Mouse (Mus musculus) liver, adult 2 months (tissue): ENCODE data around the gene Dnph1. TPM values are rescaled to one million over a fixed set of nuclear protein-coding genes. Genes with fewer than 3 reads are reported as not detected.

Experiments used
- DNase-seq: peaks from one replicate; pipeline ENCODE4 v3.0.0-alpha.2; 2011; ENCODE audit warnings: low read depth, low spot score; ENCODE audit errors: extremely low read depth
- H3K27ac ChIP-seq: fragments of 200-500 bp; replicated peaks from 2 replicates; pipeline ENCODE4 v1.5.1; 2012; ENCODE audit warnings: low read depth, mild to moderate bottlenecking, control low read depth, inconsistent platforms, low read length; ENCODE audit not compliant: insufficient read depth
- H3K27me3 ChIP-seq: fragments of 200-500 bp; 2 replicates; pipeline ENCODE4 v1.6.1; 2012; ENCODE audit warnings: mild to moderate bottlenecking, moderate library complexity, low read length, inconsistent platforms; ENCODE audit not compliant: control insufficient read depth, insufficient read depth
- H3K36me3 ChIP-seq: fragments of 200-500 bp; 2 replicates; pipeline ENCODE4 v1.6.1; 2012; ENCODE audit warnings: low read length, inconsistent platforms; ENCODE audit not compliant: control insufficient read depth, insufficient read depth
- H3K4me1 ChIP-seq: fragments of 200-500 bp; 2 replicates; pipeline ENCODE4 v1.6.1; 2011; ENCODE audit warnings: low read length; ENCODE audit not compliant: control insufficient read depth, insufficient read depth
- H3K4me3 ChIP-seq: fragments of 200-500 bp; 2 replicates; pipeline ENCODE4 v1.5.1; 2011; ENCODE audit warnings: low read depth, mild to moderate bottlenecking, control low read depth, low read length, moderate library complexity; ENCODE audit not compliant: insufficient read depth
- H3K79me2 ChIP-seq: fragments of 200-500 bp; 2 replicates; pipeline ENCODE4 v1.6.1; 2012; ENCODE audit warnings: inconsistent platforms, mild to moderate bottlenecking, low read length, moderate library complexity; ENCODE audit not compliant: control insufficient read depth, insufficient read depth
- H3K9ac ChIP-seq: fragments of 200-500 bp; 2 replicates; pipeline ENCODE4 v1.6.1; 2012; ENCODE audit warnings: low read depth, mild to moderate bottlenecking, control low read depth, inconsistent platforms, low read length
- CTCF ChIP-seq: fragments of 200-500 bp; IDR thresholded peaks from 2 replicates; pipeline ENCODE4 v1.5.1; 2011; ENCODE audit warnings: low read depth, low read length, control low read depth
- POLR2A ChIP-seq: fragments of 200-500 bp; IDR thresholded peaks from 2 replicates; pipeline ENCODE4 v1.6.1; 2011; ENCODE audit warnings: low read length, control low read depth; ENCODE audit not compliant: insufficient read depth; ENCODE audit errors: extremely low read depth
- WGBS: fragments of 180-500 bp; shearing (Covaris S2); methylation state at CpG from one replicate; pipeline ENCODE4 v1.1.7; 2018; 5-methylcytosine and 5-hydroxymethylcytosine counted together
- polyA plus RNA-seq: library from polyadenylated mRNA; depleted of rRNA; stranded (reverse); fragments of >200 nt; gene quantifications from 2 replicates; pipeline ENCODE4 v1.2.3, GENCODE M21; 2012
- total RNA-seq: library from RNA; depleted of rRNA; stranded (reverse); fragments of >200 nt; gene quantifications from 2 replicates; pipeline ENCODE4 v1.2.3, GENCODE M21; 2014

The Dnph1 gene
- total and polyA plus RNA-seq, 2 experiments = 9.0 to 13.3 TPM

DNA sequence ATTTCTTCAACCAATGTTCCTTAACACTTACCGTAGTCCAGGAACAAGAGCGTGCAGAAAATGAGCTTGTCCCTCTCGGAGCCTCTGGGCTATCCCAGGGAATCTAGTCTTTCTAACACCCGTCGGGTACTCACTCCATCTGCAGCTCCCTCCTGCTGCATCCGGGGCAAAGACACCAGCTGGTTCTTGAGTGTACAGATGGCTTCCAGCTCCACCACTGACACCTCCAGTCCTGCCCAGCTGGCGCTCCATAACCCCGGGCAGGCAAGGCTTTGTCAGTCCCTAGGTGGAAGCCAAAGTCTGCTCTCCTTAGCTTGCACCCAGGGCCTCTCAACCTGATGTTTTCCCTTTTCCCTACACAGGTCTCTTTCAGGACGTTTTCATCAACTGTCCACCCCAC is 28.7 kb upstream of the Dnph1 start:
- Histone ChIP-seq H3K4me3 (no peak overlapping the region), H3K27me3 (no peaks in the 10 kb centered on the region), H3K4me1 (peaks cover 14% of the 10 kb centered on the region; the same call in 1 of the 2 replicates), H3K9ac (no peak overlapping the region), H3K36me3 (no peaks in the 10 kb centered on the region), H3K27ac (no peak overlapping the region; the same call in 1 of the 2 replicates), H3K79me2 (no peaks in the 10 kb centered on the region)
- DNase-seq = no peak
- TF ChIP-seq POLR2A (no peak), CTCF (no peak)
- WGBS = 83% methylated on average over 9 of the region's 9 CpGs

DNA sequence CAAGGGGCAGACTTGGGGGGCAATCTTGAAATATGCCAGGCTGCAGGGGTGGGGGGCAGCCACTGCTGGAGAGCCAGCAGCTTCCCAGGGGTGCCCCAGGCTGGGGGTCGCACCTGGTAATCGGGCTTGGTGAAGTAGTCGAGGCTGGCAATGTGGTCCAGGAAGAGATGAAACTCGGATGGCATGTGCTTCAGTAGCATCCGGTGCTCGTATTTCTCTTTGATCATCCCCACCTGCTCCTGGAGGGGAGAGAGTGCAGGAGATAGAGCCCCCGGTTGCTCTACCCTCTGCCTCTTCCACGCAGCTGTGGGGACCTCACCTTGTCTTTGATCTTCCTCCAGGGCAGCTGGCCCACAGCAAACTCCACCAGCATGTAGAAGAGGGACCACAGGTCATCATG is 19.9 kb upstream of the Dnph1 start:
- H3K4me3 ChIP-seq = no peak overlapping the region
- no peak for DNase-seq
- no peaks in the 10 kb centered on the region for H3K4me1 ChIP-seq
- H3K27me3 ChIP-seq = no peaks in the 10 kb centered on the region
- H3K36me3 ChIP-seq = no peaks in the 10 kb centered on the region
- 78% methylated on average over 8 of the region's 8 CpGs for WGBS
- no peak overlapping the region for H3K27ac ChIP-seq
- no peaks in the 10 kb centered on the region for H3K79me2 ChIP-seq
- TF ChIP-seq CTCF = no peak
- no peak for TF ChIP-seq POLR2A
- H3K9ac ChIP-seq = no peak overlapping the region

DNA sequence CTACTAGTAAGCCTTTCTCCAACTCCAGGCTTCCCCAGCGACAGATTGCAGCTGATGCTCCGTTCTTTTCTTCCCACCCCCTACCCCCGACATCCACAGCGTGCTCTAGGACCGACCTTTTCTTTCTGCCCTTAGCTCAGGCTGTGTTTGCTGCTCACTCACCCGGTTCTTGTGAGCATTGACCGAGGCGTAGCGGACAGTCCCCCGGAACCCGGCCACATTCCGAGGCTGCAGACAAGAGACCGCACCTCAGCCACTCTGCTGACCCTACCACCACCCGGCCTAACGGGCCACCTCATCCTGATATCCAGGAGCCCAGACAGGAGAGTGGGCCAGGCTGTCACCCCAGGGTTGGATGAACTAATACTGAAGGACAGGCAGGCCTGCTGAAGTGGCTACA is 19.2 kb upstream of the Dnph1 start:
- no peaks in the 10 kb centered on the region for H3K79me2 ChIP-seq
- 90% methylated on average over 15 of the region's 15 CpGs for WGBS
- no peak overlapping the region for H3K27ac ChIP-seq
- H3K27me3 ChIP-seq = no peaks in the 10 kb centered on the region
- no peak overlapping the region for H3K4me3 ChIP-seq
- no peaks in the 10 kb centered on the region for H3K36me3 ChIP-seq
- no peak overlapping the region for H3K9ac ChIP-seq
- no peak for TF ChIP-seq POLR2A
- TF ChIP-seq CTCF = no peak
- DNase-seq = no peak
- no peaks in the 10 kb centered on the region for H3K4me1 ChIP-seq

DNA sequence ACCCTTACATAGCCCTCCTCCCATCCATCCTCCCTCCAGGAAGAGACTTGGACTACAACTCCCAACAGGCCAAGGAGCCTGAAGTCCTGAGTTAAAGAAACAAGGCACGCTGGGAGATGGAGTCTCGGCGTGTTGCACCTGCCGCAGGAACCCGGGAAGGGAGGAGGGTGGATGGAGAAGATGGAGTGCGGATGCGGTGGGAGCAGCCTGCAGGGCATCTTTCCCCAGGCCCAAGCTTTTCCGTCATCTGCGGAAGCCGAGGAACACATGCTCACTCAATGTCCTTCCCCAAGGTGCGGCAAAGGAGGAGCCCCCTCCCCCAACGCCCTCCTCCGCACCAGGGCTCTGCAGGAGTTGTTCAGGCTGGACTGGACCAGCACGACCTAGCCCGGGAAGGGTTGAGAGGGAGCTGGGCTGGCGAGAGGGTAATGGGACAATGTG is 12.9 kb upstream of the Dnph1 start:
- no peak for TF ChIP-seq CTCF
- TF ChIP-seq POLR2A = no peak
- 0 out of 2 replicates have a peak, but pooled peaks cover 3% of the 10 kb centered on the region for H3K4me1 ChIP-seq
- peak; percentile 68 for DNase-seq
- peaks cover 5% of the 10 kb centered on the region; the same call in 1 of the 2 replicates for H3K27me3 ChIP-seq
- H3K27ac ChIP-seq = no peak overlapping the region; the same call in 1 of the 2 replicates
- no peaks in the 10 kb centered on the region for H3K36me3 ChIP-seq
- no peaks in the 10 kb centered on the region for H3K79me2 ChIP-seq
- WGBS = 5% methylated on average over 16 of the region's 16 CpGs
- peak overlapping the region; percentile 9; the same call in 1 of the 2 replicates for H3K9ac ChIP-seq
- H3K4me3 ChIP-seq = peak overlapping the region; percentile 39

DNA sequence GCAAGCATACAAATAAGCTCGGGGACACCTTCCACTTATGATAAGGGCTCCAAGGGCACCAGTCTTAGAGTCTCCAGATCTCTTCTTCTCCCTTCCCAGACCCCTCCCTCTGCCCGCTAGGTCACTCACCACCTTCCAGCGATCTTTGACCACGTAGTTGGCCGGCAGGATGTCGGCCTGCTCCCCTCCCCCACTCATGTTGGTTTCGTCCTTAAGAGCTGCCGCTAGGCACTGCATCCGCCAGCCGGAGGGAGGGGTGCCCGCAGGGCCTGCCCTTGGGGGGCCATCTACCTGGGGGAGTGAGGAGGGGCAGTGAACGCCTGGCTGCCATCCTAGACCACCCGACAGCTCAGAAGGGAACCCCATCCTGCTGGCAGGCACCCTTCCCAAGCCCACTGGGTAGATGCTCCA is 12.5 kb upstream of the Dnph1 start:
- Histone ChIP-seq H3K4me3 (peak overlapping the region; percentile 39), H3K4me1 (0 out of 2 replicates have a peak, but pooled peaks cover 3% of the 10 kb centered on the region), H3K27me3 (peaks cover 5% of the 10 kb centered on the region; the same call in 1 of the 2 replicates), H3K79me2 (no peaks in the 10 kb centered on the region), H3K36me3 (no peaks in the 10 kb centered on the region), H3K27ac (no peak overlapping the region; the same call in 1 of the 2 replicates), H3K9ac (peak overlapping the region; percentile 9; the same call in 1 of the 2 replicates)
- TF ChIP-seq CTCF (no peak), POLR2A (no peak)
- 2% methylated on average over 13 of the region's 13 CpGs for WGBS
- peak; percentile 89 for DNase-seq

DNA sequence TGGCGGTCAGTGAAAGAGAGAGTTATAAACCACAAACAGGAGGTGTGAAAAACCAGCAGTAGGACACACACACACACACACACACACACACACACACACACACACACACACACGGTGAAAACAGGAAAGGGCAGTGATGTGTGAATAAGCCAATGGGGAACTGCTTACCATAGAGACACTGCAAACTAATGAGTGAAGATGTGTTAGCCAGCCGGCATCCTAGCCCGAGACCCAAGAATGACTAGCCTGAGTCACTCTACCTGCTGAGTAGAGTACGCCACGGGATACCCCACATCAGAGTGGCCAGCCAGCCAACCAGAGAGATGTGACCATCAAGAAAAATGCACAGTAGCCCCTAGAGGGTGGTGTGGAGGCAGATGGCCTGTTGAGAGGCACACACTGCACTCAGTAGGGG is 12.0 kb upstream of the Dnph1 start:
- no peaks in the 10 kb centered on the region for H3K36me3 ChIP-seq
- H3K9ac ChIP-seq = no peak overlapping the region
- H3K4me3 ChIP-seq = peak overlapping the region; percentile 39; the same call in 1 of the 2 replicates
- peaks cover 5% of the 10 kb centered on the region; the same call in 1 of the 2 replicates for H3K27me3 ChIP-seq
- no peak overlapping the region for H3K27ac ChIP-seq
- TF ChIP-seq CTCF (peak; percentile 8; the same call in 1 of the 2 replicates), POLR2A (no peak)
- no peak for DNase-seq
- WGBS = 36% methylated on average over 6 of the region's 6 CpGs
- 0 out of 2 replicates have a peak, but pooled peaks cover 3% of the 10 kb centered on the region for H3K4me1 ChIP-seq
- H3K79me2 ChIP-seq = no peaks in the 10 kb centered on the region
